Mouse (Mus musculus) layer of hippocampus, adult 6 months (tissue): Measurements from ENCODE around the gene Naa80. TPM values are rescaled to one million over a fixed set of nuclear protein-coding genes. Genes with fewer than 3 reads are reported as not detected.

Experiments
- long read RNA-seq, 2 experiments: library from polyadenylated mRNA; unstranded; transcript quantifications; one replicate each; pipeline ENCODE4 v2.0.0; 2019 to 2020
- polyA plus RNA-seq: library from polyadenylated mRNA; unstranded; fragments of <200 nt; fragmentation: Nextera tagmentation; gene quantifications from 2 replicates; pipeline ENCODE4 v1.2.3, GENCODE M21; 2021

Naa80 gene
- polyA plus RNA-seq, result 9.6 and 9.7 TPM in 2 replicates
- long read RNA-seq, experiment 1, partial matches to known transcripts, result 0 of 2 reads
- long read RNA-seq, experiment 1, other reads (novel, unspliced or antisense), result 0 of 2 reads
- long read RNA-seq, experiment 2, transcript Naa80-201 (2 exons, 2,053 nt), result major isoform, 6 of 7 reads
- long read RNA-seq, experiment 2, partial matches to known transcripts, result 0 of 7 reads
- long read RNA-seq, experiment 2, other reads (novel, unspliced or antisense), result 1 of 7 reads

DNA sequence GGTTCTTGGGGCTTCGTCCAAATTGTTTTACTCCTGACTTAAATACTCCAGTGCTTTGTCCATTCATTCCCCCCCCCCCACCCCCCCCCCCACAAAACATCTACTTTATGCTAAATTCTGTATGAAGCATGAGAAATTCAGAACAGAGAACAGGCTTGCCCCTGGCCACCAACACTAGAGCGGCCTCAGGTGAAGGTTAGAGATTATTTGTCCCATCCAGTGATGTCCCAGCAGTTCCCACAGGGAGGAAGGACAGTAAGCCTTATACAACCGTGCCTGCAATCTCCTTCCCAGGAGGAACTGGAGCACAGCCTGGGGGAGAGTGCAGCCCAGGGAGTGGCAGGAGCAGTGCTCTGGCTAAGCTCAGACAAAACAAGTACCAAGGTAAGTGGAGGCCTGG, at the start of gene Naa80:
TSS of gene Naa80 (plus strand) at position 301 of the 400 bp plus-strand sequence.

DNA sequence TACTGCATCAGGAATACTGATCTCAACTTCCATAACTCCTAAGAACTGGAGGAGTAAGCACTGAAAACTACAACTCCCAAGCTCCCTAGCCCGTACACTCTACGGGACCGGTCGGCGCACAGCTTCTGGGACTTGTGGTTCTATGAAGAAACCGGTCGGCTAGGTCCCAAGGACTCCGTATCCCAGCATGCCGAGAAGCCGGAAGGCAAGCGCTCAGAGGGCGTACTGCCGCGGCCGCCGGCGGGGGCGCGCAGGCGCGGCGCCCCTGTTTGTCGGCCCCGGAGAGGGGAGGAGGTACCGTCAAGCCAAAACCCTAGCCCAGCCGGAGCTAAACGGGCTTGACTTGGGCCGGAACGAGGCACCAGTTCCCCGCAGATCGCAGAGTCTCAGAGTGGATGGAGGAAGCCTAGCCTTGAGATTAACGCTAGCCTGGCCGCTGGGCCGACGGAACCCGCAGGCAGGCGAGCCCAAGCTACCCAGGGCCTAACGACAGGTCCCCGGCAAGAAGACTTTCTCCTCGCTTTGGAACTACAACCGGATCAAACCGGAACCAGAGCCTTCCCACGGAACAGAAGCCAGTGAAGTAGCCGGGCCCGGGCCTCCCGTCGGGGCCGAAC, 44.8 kb upstream of the Naa80 start, which contains the start of gene Tmem115:
TSS of gene Tmem115 (plus strand) at position 155 of the 617 bp plus-strand sequence.

GRCm38 (mm10) chr9:107541474-107542351, 37.0 kb upstream of the Naa80 start, which contains the start of the genes Cyb561d2 and Nprl2:
TSS of gene Cyb561d2 (minus strand) at chr9:107542193.
TSS of gene Nprl2 (plus strand) at chr9:107542226.

DNA sequence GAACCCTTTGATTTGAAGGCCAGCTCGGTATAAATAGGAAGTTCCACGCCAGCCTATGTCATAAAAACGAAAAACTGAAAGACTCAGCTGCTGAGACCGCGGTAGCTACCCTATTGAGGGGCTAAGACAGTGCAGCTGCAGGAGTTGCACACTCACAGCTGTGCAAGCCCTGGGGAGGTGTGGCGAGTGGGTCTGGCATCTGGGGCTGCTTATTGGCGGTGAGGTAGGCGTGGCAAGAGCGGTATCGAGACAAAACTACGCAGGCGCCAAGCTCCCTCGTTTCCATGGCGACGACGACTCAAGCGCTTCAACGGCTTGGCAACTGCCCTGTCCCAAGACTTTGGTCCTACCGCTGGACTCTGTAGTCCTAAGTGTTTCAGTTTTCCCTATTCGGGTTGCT, 31.7 kb upstream of the Naa80 start, which contains the start of gene Zmynd10:
TSS of gene Zmynd10 (plus strand) at position 273 of the 400 bp plus-strand sequence.

DNA sequence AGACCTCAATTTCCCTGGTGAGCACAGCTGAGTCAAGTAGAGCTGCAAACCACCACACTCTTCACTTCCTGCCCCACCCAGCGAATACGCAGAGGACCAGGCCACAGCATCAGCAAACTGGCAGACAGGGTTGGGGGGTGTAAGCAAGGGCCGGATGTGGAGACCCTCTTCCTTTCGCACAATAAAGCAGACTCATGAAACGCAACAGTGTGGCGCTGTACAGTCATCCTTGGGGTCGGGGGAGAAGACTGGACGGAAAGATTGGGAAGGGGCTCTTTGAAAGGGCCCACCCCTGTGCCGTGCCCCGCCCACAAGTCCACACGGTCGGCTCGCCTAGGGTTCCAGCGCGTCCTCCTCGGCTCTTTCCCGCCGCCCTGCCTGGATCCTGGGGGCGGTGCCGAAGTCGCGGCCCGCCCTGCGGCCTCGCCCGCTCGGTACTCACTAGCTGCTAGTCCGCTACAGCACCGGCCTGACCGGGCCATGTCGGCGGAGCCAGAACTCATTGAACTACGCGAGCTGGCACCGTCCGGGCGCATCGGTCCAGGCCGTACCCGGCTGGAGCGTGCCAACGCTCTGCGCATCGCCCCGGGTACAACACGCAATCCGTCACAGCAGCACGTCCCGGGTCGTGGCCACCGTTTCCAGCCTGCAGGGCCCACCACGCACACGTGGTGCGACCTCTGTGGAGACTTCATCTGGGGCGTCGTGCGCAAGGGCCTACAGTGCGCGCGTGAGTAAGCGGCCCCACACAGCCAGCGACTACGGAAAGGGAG, 27.4 kb upstream of the Naa80 start, which contains the start of gene Rassf1:
TSS of gene Rassf1 (plus strand) at position 439 of the 773 bp plus-strand sequence.

DNA sequence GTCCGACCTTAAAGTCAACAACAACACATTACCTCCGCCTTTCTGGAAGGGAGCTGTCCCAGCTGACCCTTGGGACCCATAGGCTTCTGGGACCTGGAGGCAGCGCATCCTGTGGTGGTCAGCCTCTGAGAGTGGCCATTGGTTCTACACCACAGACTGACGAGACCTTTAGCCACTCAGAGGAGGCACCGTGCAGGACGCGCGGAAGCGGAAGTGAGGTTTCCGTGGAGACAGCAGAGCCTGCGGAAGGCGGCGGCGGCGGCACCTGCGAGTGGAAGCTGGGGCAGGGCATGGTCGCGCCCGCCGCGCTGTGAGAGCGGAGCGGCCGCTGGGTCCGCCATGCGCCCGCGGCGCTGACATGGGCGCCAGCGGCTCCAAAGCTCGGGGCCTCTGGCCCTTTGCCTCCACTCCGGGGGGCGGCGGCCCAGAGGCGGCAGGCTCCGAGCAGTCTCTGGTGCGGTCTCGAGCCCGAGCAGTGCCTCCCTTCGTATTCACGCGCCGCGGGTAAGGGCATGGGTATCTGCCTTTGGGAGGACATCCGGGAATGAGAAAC, 15.6 kb upstream of the Naa80 start, which contains the start of gene Tusc2:
TSS of gene Tusc2 (plus strand) at position 227 of the 553 bp plus-strand sequence.

GRCm38 (mm10) chr9:107567702-107568319, 10.9 kb upstream of the Naa80 start, which contains the start of gene Hyal2:
TSS of gene Hyal2 (plus strand) at chr9:107567945.

GRCm38 (mm10) chr9:107576357-107577107, 2.2 kb upstream of the Naa80 start, which contains the start of gene Hyal1:
TSS of gene Hyal1 (plus strand) at chr9:107576927.

GRCm38 (mm10) chr9:107580501-107581317, 2.0 kb downstream of the Naa80 start, which contains the start of gene Hyal3:
TSS of gene Hyal3 (plus strand) at chr9:107580818.

DNA sequence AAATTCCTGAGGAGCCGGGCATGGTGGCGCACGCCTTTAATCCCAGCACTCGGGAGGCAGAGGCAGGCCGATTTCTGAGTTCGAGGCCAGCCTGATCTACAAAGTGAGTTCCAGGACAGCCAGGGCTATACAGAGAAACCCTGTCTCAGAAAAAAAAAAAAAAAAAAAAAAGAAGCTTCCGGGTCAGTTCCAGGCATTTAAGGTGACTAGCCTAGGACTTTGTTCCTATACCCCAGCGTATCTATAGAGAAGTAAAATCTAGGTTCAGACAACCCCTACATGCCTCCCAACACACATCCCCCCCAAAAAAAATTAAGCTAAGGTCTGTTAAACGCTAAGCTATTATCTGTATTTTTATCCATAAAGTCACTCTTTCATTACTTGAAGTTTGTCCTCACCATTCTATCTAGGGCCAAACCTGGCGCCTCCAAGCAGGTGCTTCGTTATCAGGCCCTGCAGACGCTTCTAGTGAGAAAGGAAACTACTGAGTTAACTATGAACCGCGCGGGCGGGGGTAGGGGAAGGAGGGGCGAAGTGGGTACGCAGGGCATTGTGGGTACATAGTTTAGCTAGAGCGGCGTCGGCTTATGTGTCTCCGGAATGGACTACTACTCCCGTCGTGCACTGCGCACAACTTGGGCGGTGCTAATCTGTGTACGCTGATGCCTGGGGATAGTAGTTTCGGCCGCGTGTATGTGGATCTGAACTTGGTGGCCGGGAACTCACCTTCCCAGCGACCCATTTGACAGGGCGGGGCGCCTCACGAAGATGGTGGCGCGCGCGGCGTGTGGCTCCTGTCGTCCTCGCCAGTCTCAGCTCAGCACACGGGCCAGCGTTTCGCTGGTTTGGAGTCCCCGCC, 8.5 kb downstream of the Naa80 start, which contains the start of gene Ifrd2:
TSS of gene Ifrd2 (plus strand) at position 669 of the 859 bp plus-strand sequence.

DNA sequence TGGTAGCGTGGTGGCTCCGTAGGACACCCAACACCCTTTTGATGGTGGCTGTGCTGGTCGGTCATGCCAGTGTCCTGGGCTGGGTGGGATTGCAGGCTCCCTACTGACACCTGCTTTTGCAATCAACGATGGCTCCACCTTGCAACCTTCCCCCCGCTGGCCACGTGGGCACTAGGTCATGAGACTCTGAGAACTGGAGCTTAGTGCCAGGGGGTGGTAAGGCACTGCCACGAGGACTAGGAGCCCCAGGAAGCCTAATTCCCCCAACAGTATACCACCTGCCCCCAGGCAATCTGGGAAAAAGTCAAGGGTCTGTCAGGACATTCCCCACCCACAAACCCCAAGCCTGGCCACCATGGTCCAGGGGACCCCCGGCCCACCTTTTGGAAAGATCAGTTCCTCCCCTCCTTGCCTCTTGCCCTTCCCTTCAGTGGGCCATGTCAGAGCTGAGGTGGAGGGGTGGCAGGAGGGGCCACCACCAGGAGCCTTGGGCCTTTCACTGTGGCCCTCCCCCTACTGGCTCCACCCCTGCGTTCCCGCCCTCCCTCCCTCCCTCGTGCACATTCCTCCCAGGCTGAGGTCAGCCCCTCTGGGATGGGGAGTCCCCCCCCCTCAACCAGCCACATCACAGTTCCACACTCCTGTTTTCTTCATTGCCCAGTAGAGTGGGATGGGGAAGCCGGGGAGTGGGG, 30.2 kb downstream of the Naa80 start, which contains the start of gene Sema3b:
TSS of gene Sema3b (minus strand) at position 489 of the 692 bp plus-strand sequence.

Other genes with a start within 250 kb of the Naa80 start
- 11.3 and 36.7 TPM in 2 replicates for gene Hemk1, start 240.5 kb upstream of the Naa80 start, polyA plus RNA-seq
- gene 6430571L13Rik, start 238.3 kb upstream of the Naa80 start, polyA plus RNA-seq, result 0.93 and 1.2 TPM in 2 replicates
- gene Cacna2d2, start 179.3 kb upstream of the Naa80 start, polyA plus RNA-seq, result 5.3 and 5.4 TPM in 2 replicates
- gene Tmem115, start 44.9 kb upstream of the Naa80 start, polyA plus RNA-seq, result 40.5 and 46.0 TPM in 2 replicates
- 44.2 and 47.5 TPM in 2 replicates for gene Cyb561d2, start 36.7 kb upstream of the Naa80 start, polyA plus RNA-seq
- 63.1 and 69.0 TPM in 2 replicates for gene Nprl2, start 36.7 kb upstream of the Naa80 start, polyA plus RNA-seq
- 4.1 and 7.1 TPM in 2 replicates for gene Zmynd10, start 31.6 kb upstream of the Naa80 start, polyA plus RNA-seq
- gene Rassf1, start 27.3 kb upstream of the Naa80 start, polyA plus RNA-seq, result 9.8 and 10.1 TPM in 2 replicates
- 100 and 108 TPM in 2 replicates for gene Tusc2, start 15.6 kb upstream of the Naa80 start, polyA plus RNA-seq
- 16.4 and 16.9 TPM in 2 replicates for gene Hyal2, start 10.9 kb upstream of the Naa80 start, polyA plus RNA-seq
- gene Hyal1, start 2.0 kb upstream of the Naa80 start, polyA plus RNA-seq, result 3.7 and 4.0 TPM in 2 replicates
- 0.40 and 1.7 TPM in 2 replicates for gene Hyal3, start 1.9 kb downstream of the Naa80 start, polyA plus RNA-seq
- gene Ifrd2, start 8.8 kb downstream of the Naa80 start, polyA plus RNA-seq, result 4.4 and 4.7 TPM in 2 replicates
- 1.4 and 9.8 TPM in 2 replicates for gene Sema3b, start 30.3 kb downstream of the Naa80 start, polyA plus RNA-seq
- 26.4 and 30.7 TPM in 2 replicates for gene Gnai2, start 56.5 kb downstream of the Naa80 start, polyA plus RNA-seq
- 43.1 and 65.0 TPM in 2 replicates for gene Slc38a3, start 90.6 kb downstream of the Naa80 start, polyA plus RNA-seq
- 26.0 and 27.1 TPM in 2 replicates for gene Gnat1, start 100.8 kb downstream of the Naa80 start, polyA plus RNA-seq
- gene Sema3f, start 131.6 kb downstream of the Naa80 start, polyA plus RNA-seq, result 0.31 and 1.1 TPM in 2 replicates
- 31.9 and 37.2 TPM in 2 replicates for gene Rbm5, start 192.1 kb downstream of the Naa80 start, polyA plus RNA-seq